8 mouse cellular contexts compared by ENCODE assay signal in the genomic region with DNA sequence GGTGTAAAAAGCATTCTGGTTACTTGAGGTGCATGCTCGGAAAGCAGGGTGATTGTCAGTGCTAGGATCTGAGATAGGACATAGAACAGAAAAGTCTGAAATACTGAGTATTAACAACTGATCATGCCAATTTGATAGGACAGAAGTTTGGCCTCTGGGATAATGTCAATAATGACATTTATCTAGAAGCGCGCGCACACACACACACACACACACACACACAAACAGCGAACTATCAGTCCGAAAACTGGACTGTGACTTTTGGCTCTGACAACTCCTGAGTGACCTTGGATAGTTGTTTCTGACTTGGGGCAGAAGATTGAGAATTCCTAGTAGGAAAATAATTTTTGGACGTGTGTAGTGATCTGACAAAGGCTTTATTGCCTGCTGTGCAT. TPM values are rescaled to one million over a fixed set of nuclear protein-coding genes. Genes with fewer than 3 reads are reported as not detected.
DNase-seq lines count a peak whose midpoint lies in the region; ATAC-seq and TF ChIP-seq lines count a peak whose summit lies in the region.

No protein-coding gene starts in this region.

- peak overlapping the region; percentile 73 for H3K4me2 ChIP-seq in heart, embryonic 12.5 days
- H3K4me2 ChIP-seq in forebrain, embryonic 16.5 days (ENCODE audit: low read length): peak overlapping the region; percentile 97
- H3K4me2 ChIP-seq in liver, embryonic 15.5 days: peak overlapping the region; percentile 98

- peak overlapping the region; percentile 94 for H3K4me3 ChIP-seq in heart, embryonic 12.5 days
- peak overlapping the region; percentile 82 for H3K4me3 ChIP-seq in ES-Bruce4 (ENCODE audit: low read depth, low read length)
- H3K4me3 ChIP-seq in forebrain, embryonic 16.5 days (replicated peaks; ENCODE audit: low read length): peak overlapping the region; percentile 96
- H3K4me3 ChIP-seq in liver, embryonic 15.5 days (replicated peaks): peak overlapping the region; percentile 92

- TF ChIP-seq CTCF in ES-Bruce4 (IDR thresholded peaks at IDR 0.05; ENCODE audit: low read depth, low read length): no peak

- no peak for ATAC-seq in heart, embryonic 12.5 days (ENCODE audit: insufficient number of reproducible peaks, low FRiP score)
- no peak for ATAC-seq in forebrain, embryonic 16.5 days
- no peak for ATAC-seq in liver, embryonic 15.5 days (ENCODE audit: insufficient read depth)

- H3K27me3 ChIP-seq in heart, embryonic 12.5 days (replicated peaks): no peaks in the 10 kb centered on the region
- H3K27me3 ChIP-seq in ES-Bruce4 (ENCODE audit: control insufficient read depth, insufficient read depth, low read length, poor library complexity, severe bottlenecking): no peaks in the 10 kb centered on the region
- H3K27me3 ChIP-seq in forebrain, embryonic 16.5 days (replicated peaks; ENCODE audit: control insufficient read depth, insufficient read depth, low read length): no peaks in the 10 kb centered on the region
- H3K27me3 ChIP-seq in liver, embryonic 15.5 days: no peaks in the 10 kb centered on the region

- no peak for TF ChIP-seq EP300 in ES-Bruce4 (IDR thresholded peaks at IDR 0.05; ENCODE audit: insufficient read depth, low read depth, low read length)

- peak overlapping the region; percentile 95 for H3K9ac ChIP-seq in heart, embryonic 12.5 days
- peak overlapping the region; percentile 79 for H3K9ac ChIP-seq in ES-Bruce4 (ENCODE audit: low read depth, poor library complexity, severe bottlenecking)
- H3K9ac ChIP-seq in forebrain, embryonic 16.5 days (replicated peaks; ENCODE audit: low read depth, low read length): peak overlapping the region; percentile 97
- H3K9ac ChIP-seq in liver, embryonic 15.5 days: peak overlapping the region; percentile 87

- no peak for DNase-seq in heart, adult 11 months
- DNase-seq in frontal cortex, postnatal 14 days (ENCODE audit: low spot score in 2 of 2): no peak
- no peak for DNase-seq in natural killer cell, adult 2 months (ENCODE audit: low spot score in 2 of 2)
- DNase-seq in left cerebral cortex, adult 9 months (ENCODE audit: low spot score in 2 of 2): no peak

- no peak for TF ChIP-seq POLR2A in ES-Bruce4 (IDR thresholded peaks at IDR 0.05; ENCODE audit: insufficient read depth, low read length)

- 18% methylated on average over 7 of the region's 7 CpGs for WGBS in heart, embryonic 12.5 days
- 36% methylated on average over 7 of the region's 7 CpGs for WGBS in forebrain, embryonic 16.5 days
- 11% methylated on average over 7 of the region's 7 CpGs for WGBS in liver, embryonic 15.5 days (ENCODE audit: insufficient replicate concordance)

- peaks cover 38% of the 10 kb centered on the region for H3K4me1 ChIP-seq in heart, embryonic 12.5 days (replicated peaks)
- no peaks in the 10 kb centered on the region for H3K4me1 ChIP-seq in ES-Bruce4 (ENCODE audit: control insufficient read depth, insufficient read depth, low read length)
- peaks cover 16% of the 10 kb centered on the region for H3K4me1 ChIP-seq in forebrain, embryonic 16.5 days (replicated peaks; ENCODE audit: control insufficient read depth, insufficient read depth, low read length)
- peaks cover 56% of the 10 kb centered on the region for H3K4me1 ChIP-seq in liver, embryonic 15.5 days (replicated peaks)

- no peak overlapping the region for H3K27ac ChIP-seq in heart, embryonic 12.5 days (ENCODE audit: poor library complexity, severe bottlenecking)
- H3K27ac ChIP-seq in ES-Bruce4 (ENCODE audit: insufficient read depth, low read length): no peak overlapping the region
- no peak overlapping the region for H3K27ac ChIP-seq in forebrain, embryonic 16.5 days (ENCODE audit: low read length)
- peak overlapping the region; percentile 89; the same call in 1 of the 2 replicates for H3K27ac ChIP-seq in liver, embryonic 15.5 days (replicated peaks)

- no peaks in the 10 kb centered on the region for H3K9me3 ChIP-seq in heart, embryonic 12.5 days (replicated peaks)
- H3K9me3 ChIP-seq in ES-Bruce4 (replicated peaks; ENCODE audit: control insufficient read depth, insufficient read depth, low read length, poor library complexity, severe bottlenecking): no peaks in the 10 kb centered on the region
- H3K9me3 ChIP-seq in forebrain, embryonic 16.5 days (ENCODE audit: control insufficient read depth, low read length): no peaks in the 10 kb centered on the region
- no peaks in the 10 kb centered on the region for H3K9me3 ChIP-seq in liver, embryonic 15.5 days (replicated peaks)

- H3K36me3 ChIP-seq in heart, embryonic 12.5 days: no peaks in the 10 kb centered on the region
- H3K36me3 ChIP-seq in ES-Bruce4 (ENCODE audit: control insufficient read depth, insufficient read depth, low read length, poor library complexity, severe bottlenecking): no peaks in the 10 kb centered on the region
- H3K36me3 ChIP-seq in forebrain, embryonic 16.5 days (ENCODE audit: control insufficient read depth, insufficient read depth): no peaks in the 10 kb centered on the region
- no peaks in the 10 kb centered on the region for H3K36me3 ChIP-seq in liver, embryonic 15.5 days (replicated peaks)

RNA-seq across cellular contexts. Expression of gene Gm20503, which starts 0.8 kb away (rescaled TPM):
- polyA plus RNA-seq in heart, embryonic 12.5 days (2016; fragmentation: Nextera tagmentation; extraction: Ambion mirVana): 14.6 and 17.5 TPM in 2 replicates
- not detected in 2 replicates for polyA plus RNA-seq in ES-Bruce4 (2011; ENCODE audit: insufficient read depth, insufficient read length, low read depth, missing spikeins)
- 2.3 and 4.8 TPM in 2 replicates for polyA plus RNA-seq in forebrain, embryonic 16.5 days (2015; fragmentation: Nextera tagmentation; extraction: Ambion mirVana)
- 7.5 and 8.5 TPM in 2 replicates for polyA plus RNA-seq in liver, embryonic 15.5 days (2015; fragmentation: Nextera tagmentation; extraction: Ambion mirVana)

RNA-seq across cellular contexts. Expression of gene Dnajc25, which starts 8.9 kb away (rescaled TPM):
- 12.3 and 14.1 TPM in 2 replicates for polyA plus RNA-seq in heart, embryonic 12.5 days (2016; fragmentation: Nextera tagmentation; extraction: Ambion mirVana)
- 6.1 TPM in 2 replicates for polyA plus RNA-seq in ES-Bruce4 (2011; ENCODE audit: insufficient read depth, insufficient read length, low read depth, missing spikeins)
- 3.4 and 5.5 TPM in 2 replicates for polyA plus RNA-seq in forebrain, embryonic 16.5 days (2015; fragmentation: Nextera tagmentation; extraction: Ambion mirVana)
- polyA plus RNA-seq in liver, embryonic 15.5 days (2015; fragmentation: Nextera tagmentation; extraction: Ambion mirVana): 4.9 and 6.2 TPM in 2 replicates

RNA-seq across cellular contexts. Expression of gene Ptgr1, which starts 16.9 kb away (rescaled TPM):
- polyA plus RNA-seq in heart, embryonic 12.5 days (2016; fragmentation: Nextera tagmentation; extraction: Ambion mirVana): 9.0 and 9.7 TPM in 2 replicates
- 17.9 and 19.8 TPM in 2 replicates for polyA plus RNA-seq in ES-Bruce4 (2011; ENCODE audit: insufficient read depth, insufficient read length, low read depth, missing spikeins)
- polyA plus RNA-seq in forebrain, embryonic 16.5 days (2015; fragmentation: Nextera tagmentation; extraction: Ambion mirVana): 3.4 and 4.1 TPM in 2 replicates
- 12.4 and 15.1 TPM in 2 replicates for polyA plus RNA-seq in liver, embryonic 15.5 days (2015; fragmentation: Nextera tagmentation; extraction: Ambion mirVana)

RNA-seq across cellular contexts. Expression of gene Gng10, which starts 31.1 kb away (rescaled TPM):
- polyA plus RNA-seq in heart, embryonic 12.5 days (2016; fragmentation: Nextera tagmentation; extraction: Ambion mirVana): 38.8 and 47.7 TPM in 2 replicates
- 18.3 and 18.4 TPM in 2 replicates for polyA plus RNA-seq in ES-Bruce4 (2011; ENCODE audit: insufficient read depth, insufficient read length, low read depth, missing spikeins)
- 210 and 212 TPM in 2 replicates for polyA plus RNA-seq in forebrain, embryonic 16.5 days (2015; fragmentation: Nextera tagmentation; extraction: Ambion mirVana)
- polyA plus RNA-seq in liver, embryonic 15.5 days (2015; fragmentation: Nextera tagmentation; extraction: Ambion mirVana): 16.8 and 20.0 TPM in 2 replicates
